8 mouse cellular contexts compared by ENCODE assay signal in the genomic region with DNA sequence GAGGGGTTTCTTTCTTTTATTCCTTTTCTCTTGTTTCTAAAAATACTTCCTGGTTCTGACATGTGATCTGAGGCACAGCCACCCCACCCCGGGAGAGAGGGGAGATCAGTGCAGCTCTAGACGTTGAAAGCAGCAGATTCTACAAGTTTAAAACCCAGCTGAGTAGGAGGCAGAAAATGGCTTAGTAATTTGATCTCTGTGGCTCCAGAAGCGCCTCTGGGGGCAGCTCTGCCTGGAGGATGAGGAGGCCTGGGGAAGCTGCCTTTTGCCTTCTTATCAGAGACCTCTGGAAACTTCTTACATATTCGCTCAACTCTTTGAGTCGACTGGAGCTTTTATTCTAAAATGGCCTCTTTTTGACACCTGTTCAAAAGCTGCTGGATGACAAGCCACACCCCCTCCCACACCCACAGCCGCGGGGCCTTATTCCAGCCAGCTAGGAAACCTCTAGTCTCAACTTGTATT. TPM values are rescaled to one million over a fixed set of nuclear protein-coding genes. Genes with fewer than 3 reads are reported as not detected.
DNase-seq lines count a peak whose midpoint lies in the region; ATAC-seq and TF ChIP-seq lines count a peak whose summit lies in the region.

No protein-coding gene starts in this region.

- WGBS in intestine, embryonic 14.5 days = 7% methylated on average over 7 of the region's 7 CpGs
- WGBS in intestine, postnatal 0 days = 8% methylated on average over 7 of the region's 7 CpGs
- 11% methylated on average over 7 of the region's 7 CpGs for WGBS in forebrain, embryonic 14.5 days

- no peak overlapping the region for H3K9ac ChIP-seq in intestine, embryonic 14.5 days (ENCODE audit: low read length)
- H3K9ac ChIP-seq in intestine, postnatal 0 days (ENCODE audit: low read depth, low read length) = no peak overlapping the region
- H3K9ac ChIP-seq in forebrain, embryonic 14.5 days (ENCODE audit: low read length) = no peak overlapping the region

- H3K27ac ChIP-seq in intestine, embryonic 14.5 days (ENCODE audit: low read depth) = peak overlapping the region; percentile 51
- H3K27ac ChIP-seq in intestine, postnatal 0 days (ENCODE audit: low read depth, low read length) = no peak overlapping the region
- H3K27ac ChIP-seq in forebrain, embryonic 14.5 days (ENCODE audit: low read depth, low read length) = no peak overlapping the region

- H3K36me3 ChIP-seq in intestine, embryonic 14.5 days (ENCODE audit: control insufficient read depth, insufficient read depth, low read length) = no peaks in the 10 kb centered on the region
- H3K36me3 ChIP-seq in intestine, postnatal 0 days (ENCODE audit: control insufficient read depth, insufficient read depth) = no peaks in the 10 kb centered on the region
- H3K36me3 ChIP-seq in forebrain, embryonic 14.5 days (ENCODE audit: control insufficient read depth, insufficient read depth, low read length) = no peaks in the 10 kb centered on the region

- H3K9me3 ChIP-seq in intestine, embryonic 14.5 days (ENCODE audit: control insufficient read depth, low read length) = no peaks in the 10 kb centered on the region
- H3K9me3 ChIP-seq in intestine, postnatal 0 days (ENCODE audit: control insufficient read depth) = no peaks in the 10 kb centered on the region
- H3K9me3 ChIP-seq in forebrain, embryonic 14.5 days (replicated peaks; ENCODE audit: control insufficient read depth, low read length) = no peaks in the 10 kb centered on the region

- DNase-seq in intestine, embryonic 14.5 days (ENCODE audit: low spot score) = no peak
- peak; percentile 45 for DNase-seq in ZHBTc4 (ENCODE audit: low read depth, low spot score)
- DNase-seq in forebrain, embryonic 14.5 days (ENCODE audit: low spot score) = peak; percentile 26
- DNase-seq in naive thymus-derived CD4-positive, alpha-beta T cell, adult 2 months (ENCODE audit: low read depth) = peak; percentile 37
- no peak for DNase-seq in spleen, postnatal 10 days (ENCODE audit: low spot score in 2 of 2)
- DNase-seq in adrenal gland, postnatal 25 days = no peak
- DNase-seq in frontal cortex, postnatal 14 days (ENCODE audit: low spot score in 2 of 2) = no peak

- peak overlapping the region; percentile 34 for H3K4me2 ChIP-seq in intestine, embryonic 14.5 days (ENCODE audit: low read length)
- H3K4me2 ChIP-seq in intestine, postnatal 0 days (replicated peaks; ENCODE audit: low read depth) = no peak overlapping the region; the same call in 1 of the 2 replicates
- H3K4me2 ChIP-seq in forebrain, embryonic 14.5 days (ENCODE audit: low read length) = no peak overlapping the region

- no peak for ATAC-seq in intestine, embryonic 14.5 days (replicated peaks; ENCODE audit: low FRiP score, low TSS enrichment, low read depth)
- no peak for ATAC-seq in intestine, postnatal 0 days
- no peak; the same call in 1 of the 2 replicates for ATAC-seq in forebrain, embryonic 14.5 days

- no peak for TF ChIP-seq CTCF in intestine, postnatal 0 days (IDR thresholded peaks at IDR 0.05; ENCODE audit: low read depth)

- H3K4me3 ChIP-seq in intestine, embryonic 14.5 days (ENCODE audit: low read depth, low read length) = no peak overlapping the region
- H3K4me3 ChIP-seq in intestine, postnatal 0 days (ENCODE audit: low read depth, low read length) = no peak overlapping the region
- no peak overlapping the region for H3K4me3 ChIP-seq in forebrain, embryonic 14.5 days (ENCODE audit: low read depth, low read length)

- peaks cover 44% of the 10 kb centered on the region for H3K4me1 ChIP-seq in intestine, embryonic 14.5 days (replicated peaks; ENCODE audit: control insufficient read depth, insufficient read depth, low read length)
- H3K4me1 ChIP-seq in intestine, postnatal 0 days (replicated peaks; ENCODE audit: control insufficient read depth, insufficient read depth, low read length) = peaks cover 3% of the 10 kb centered on the region; the same call in 1 of the 2 replicates
- peaks cover 7% of the 10 kb centered on the region; the same call in 1 of the 2 replicates for H3K4me1 ChIP-seq in forebrain, embryonic 14.5 days (ENCODE audit: control insufficient read depth, insufficient read depth, low read length)

- H3K27me3 ChIP-seq in intestine, embryonic 14.5 days (replicated peaks; ENCODE audit: control insufficient read depth, insufficient read depth, low read length) = no peaks in the 10 kb centered on the region
- no peaks in the 10 kb centered on the region for H3K27me3 ChIP-seq in intestine, postnatal 0 days (replicated peaks; ENCODE audit: control insufficient read depth, insufficient read depth, low read length)
- H3K27me3 ChIP-seq in forebrain, embryonic 14.5 days (replicated peaks; ENCODE audit: control insufficient read depth, insufficient read depth, low read length) = no peaks in the 10 kb centered on the region

RNA-seq across cellular contexts. Expression of gene Hhat, which starts 20.9 kb away (rescaled TPM):
- polyA plus RNA-seq in intestine, embryonic 14.5 days (2014; fragmentation: Nextera tagmentation; extraction: Ambion mirVana) = 14.1 and 15.0 TPM in 2 replicates
- polyA plus RNA-seq in intestine, postnatal 0 days (2015; fragmentation: Nextera tagmentation; extraction: Ambion mirVana) = 4.5 and 4.8 TPM in 2 replicates
- 3.5 and 3.8 TPM in 2 replicates for polyA plus RNA-seq in forebrain, embryonic 14.5 days (2014; fragmentation: Nextera tagmentation; extraction: Ambion mirVana)
- total RNA-seq in adrenal gland, postnatal 25 days (2021) = 5.7 and 8.3 TPM in 2 replicates

Comparison
In these comparisons a context has a peak if more than half of its experiments do, and no peak if none do; other contexts are left out.
1. DNase-seq: peak in ZHBTc4 (single experiment), forebrain, embryonic 14.5 days (single experiment) and naive thymus-derived CD4-positive, alpha-beta T cell, adult 2 months (single experiment); none in intestine, embryonic 14.5 days (single experiment), spleen, postnatal 10 days (0 of 2), adrenal gland, postnatal 25 days (single experiment) and frontal cortex, postnatal 14 days (0 of 2).